Mouse (Mus musculus) embryo, embryonic 9.5 days (tissue): Measurements from ENCODE around the gene Ncapg.

Experiments
- DNase-seq: peaks from one replicate; pipeline ENCODE4 v3.0.0-alpha.2; 2017; ENCODE audit errors: extremely low spot score

The Ncapg gene

DNA sequence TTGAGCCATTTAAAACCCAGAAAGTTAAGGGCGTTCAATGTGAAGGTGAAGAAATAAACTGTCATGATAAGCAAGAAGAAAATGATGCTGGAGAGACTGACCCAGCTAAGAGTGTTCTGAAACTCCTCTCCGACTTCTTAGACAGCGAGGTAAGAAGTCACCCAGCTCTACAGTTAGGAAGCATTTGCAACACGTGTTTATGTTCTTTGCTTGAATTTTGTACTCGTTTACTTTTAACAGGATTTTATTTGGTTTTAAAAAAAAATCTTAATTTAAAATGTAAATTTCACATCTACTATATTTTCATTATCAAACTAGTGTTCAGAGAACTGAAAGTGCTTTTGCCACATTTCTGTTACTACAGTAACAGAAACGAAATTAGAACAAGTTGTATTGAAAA is 22.0 kb downstream of the Ncapg start:
- no peak for DNase-seq

DNA sequence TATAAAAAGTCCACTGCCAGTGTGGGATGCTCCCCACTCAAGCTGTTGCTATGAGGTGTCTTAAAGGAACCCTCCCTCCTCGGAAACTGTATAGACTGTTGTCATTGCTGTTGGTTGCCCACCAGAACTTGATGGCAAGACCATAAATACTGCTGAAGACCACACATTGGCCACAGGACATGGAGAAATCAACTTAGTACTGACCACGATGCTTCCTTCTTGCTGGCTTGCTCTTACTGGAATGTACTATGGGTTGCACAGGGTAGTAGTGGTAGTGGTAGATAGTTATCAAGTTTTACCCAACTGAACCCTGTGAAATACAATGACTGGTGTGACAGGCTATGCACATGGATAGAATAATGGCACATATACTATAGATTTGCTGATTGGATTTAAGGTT is 37.1 kb downstream of the Ncapg start:
- no peak for DNase-seq

DNA sequence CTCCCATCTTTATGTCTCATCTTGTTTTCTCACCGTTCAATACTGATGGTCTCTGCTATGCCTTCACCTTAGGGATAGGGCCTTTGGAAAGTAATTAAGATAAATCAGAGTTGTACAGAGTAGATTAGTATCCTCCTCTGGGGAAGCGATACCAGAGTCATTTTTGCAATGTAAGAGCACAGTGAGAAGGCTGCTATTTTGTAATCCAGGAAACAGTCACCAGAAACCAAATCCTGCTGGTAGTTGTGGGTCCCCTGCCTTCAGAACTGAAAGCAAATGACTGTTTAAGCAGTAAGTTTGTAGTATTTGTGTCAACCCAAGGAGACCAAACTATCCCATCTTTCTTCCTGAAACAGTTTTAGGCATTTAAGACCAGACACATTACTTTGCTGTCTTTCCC is 39.9 kb downstream of the Ncapg start:
- no peak for DNase-seq

DNA sequence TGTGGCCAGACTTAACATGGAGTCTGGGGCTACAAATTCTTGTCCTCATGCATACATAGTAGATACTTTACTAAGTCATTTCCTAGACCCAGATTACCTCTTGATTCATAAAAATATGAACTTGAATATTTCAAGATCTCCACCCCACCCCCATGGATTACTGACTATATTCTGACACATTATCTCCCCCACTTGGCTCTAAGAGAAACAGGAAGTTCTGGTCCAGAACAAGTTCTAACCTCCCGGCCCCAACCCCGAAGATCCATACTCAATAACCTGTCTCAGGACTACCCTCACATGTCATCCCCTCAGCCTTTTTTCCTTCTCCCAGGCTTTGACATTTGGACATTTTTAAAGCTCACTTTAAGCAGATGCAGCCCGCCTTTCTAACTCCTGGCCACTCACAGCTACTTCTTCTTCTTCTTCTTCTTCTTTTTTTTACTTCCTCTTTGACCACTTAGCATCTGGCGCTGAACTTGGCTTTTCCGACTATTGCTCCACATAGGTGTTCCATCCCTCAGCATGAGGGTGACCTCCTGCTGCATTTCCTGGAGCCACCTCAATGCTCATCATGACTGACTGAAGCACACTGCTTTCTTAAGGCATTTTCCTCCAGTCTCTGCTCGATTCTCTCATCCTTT is 49.2 kb downstream of the Ncapg start:
- DNase-seq = no peak

DNA sequence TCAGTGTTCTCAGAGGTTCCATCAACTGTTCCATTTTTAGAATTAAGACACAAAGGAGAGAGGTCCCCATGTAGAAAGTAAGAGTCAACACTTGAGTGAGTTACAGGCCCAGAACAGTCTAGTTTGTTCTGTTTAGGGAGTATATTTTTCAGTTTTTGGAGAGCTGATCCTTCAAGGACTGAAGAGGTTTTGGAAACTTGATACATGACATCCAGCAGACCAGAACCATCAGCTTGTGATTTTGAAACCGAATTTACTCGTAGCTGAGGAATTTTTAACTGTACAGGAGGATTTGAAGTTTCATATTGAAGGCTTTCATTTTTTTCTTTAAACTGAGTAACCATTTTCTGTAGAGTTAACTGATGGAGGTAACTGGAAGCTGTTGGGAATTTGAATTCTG is 64.0 kb downstream of the Ncapg start:
- DNase-seq = no peak

DNA sequence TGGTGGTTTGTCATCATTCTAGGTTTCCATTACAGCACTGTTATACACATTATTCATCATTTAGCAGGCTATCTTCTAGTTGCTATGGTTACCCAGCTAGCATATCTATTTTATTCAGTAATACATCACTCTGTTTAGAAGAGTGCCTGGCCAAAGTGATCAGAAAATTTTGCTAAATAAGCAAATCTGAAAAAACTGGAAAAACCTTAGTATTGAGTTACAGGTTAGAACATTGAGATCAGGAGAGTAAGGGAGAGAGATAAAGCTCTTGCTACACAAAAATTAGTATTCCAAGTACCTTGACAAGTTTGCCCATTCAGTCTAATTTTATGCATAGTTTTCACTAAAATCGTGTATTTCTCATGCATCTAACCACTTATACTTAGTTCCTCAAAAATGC is 68.2 kb downstream of the Ncapg start:
- no peak for DNase-seq
